Mouse (Mus musculus): ENCODE data around the gene Cir1.

DNA sequence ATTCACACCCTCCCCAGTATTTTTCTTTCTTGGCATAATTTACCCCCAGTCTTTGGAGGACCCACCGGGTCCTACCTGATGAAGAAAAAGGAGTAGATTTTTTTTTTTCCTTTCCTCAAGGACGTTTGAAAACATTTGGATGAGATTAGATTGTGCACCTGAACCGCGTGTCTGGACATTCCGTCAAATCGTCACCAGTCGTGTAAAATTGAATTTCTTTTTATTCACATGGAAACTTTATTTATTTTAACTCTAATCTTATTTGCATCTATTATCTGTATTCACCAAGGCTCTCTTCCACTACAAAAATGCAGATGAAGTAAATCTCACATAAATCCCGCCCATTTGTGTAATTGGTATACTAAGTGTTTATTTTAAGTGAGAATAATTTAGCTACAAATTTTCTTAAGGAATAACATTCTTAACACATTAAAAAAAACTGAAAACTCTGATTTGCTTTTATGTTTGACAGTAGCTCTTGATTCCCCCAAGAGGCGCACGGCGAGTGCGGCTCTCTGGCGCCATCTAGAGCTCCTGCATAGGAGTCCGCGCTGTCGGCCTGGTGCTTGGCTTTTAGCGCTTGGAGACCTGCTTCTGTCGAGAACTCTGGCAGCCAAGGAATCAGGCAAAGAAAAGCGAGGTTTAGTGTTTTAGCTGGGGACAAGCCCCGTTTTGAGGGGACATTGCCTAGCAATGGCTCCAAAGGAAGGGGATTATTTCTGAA, 34.2 kb downstream of the Cir1 start:
- TF ChIP-seq USF1 (IDR thresholded peaks at IDR 0.05; ENCODE audit: low read depth) (no peak), POLR2A (IDR thresholded peaks at IDR 0.05; ENCODE audit: insufficient read length, low read depth) (no peak)
